Mouse (Mus musculus) frontal cortex, postnatal 14 days (tissue): ENCODE measurements around the gene Dlg5.
A peak's percentile ranks its signal among the peaks of the same experiment; 100 is the strongest.

ENCODE experiments used
- DNase-seq, 2 experiments: peaks; one replicate each; pipeline ENCODE4 v3.0.0; 2022; ENCODE audit warnings: low spot score in 2 of 2

The Dlg5 gene

GRCm38 (mm10) chr14:24190131-24190530 is 55.6 kb downstream of the Dlg5 start:
- DNase-seq = no peak

- no peak for DNase-seq
These were observed 56.1 kb downstream of the Dlg5 start for GRCm38 (mm10) chr14:24189598-24189997.

- DNase-seq = no peak
These were observed 60.2 kb downstream of the Dlg5 start for GRCm38 (mm10) chr14:24185514-24185913.

GRCm38 (mm10) chr14:24182955-24183354 is 62.8 kb downstream of the Dlg5 start:
- DNase-seq = no peak

- DNase-seq = peak; percentile 67 to 73
These were observed 63.8 kb downstream of the Dlg5 start for GRCm38 (mm10) chr14:24181811-24182506.

- DNase-seq = no peak
These were observed 66.2 kb downstream of the Dlg5 start for GRCm38 (mm10) chr14:24179466-24179991.

- no peak for DNase-seq
These were observed 69.1 kb downstream of the Dlg5 start for GRCm38 (mm10) chr14:24176609-24177008.

GRCm38 (mm10) chr14:24173326-24173725 is 72.4 kb downstream of the Dlg5 start:
- DNase-seq = no peak

GRCm38 (mm10) chr14:24171639-24172311 is 73.9 kb downstream of the Dlg5 start:
- DNase-seq = no peak

GRCm38 (mm10) chr14:24166046-24166445 is 79.7 kb downstream of the Dlg5 start:
- DNase-seq = no peak

- no peak for DNase-seq
These were observed 80.9 kb downstream of the Dlg5 start for GRCm38 (mm10) chr14:24164721-24165367.

- DNase-seq = no peak
These were observed 82.9 kb downstream of the Dlg5 start for GRCm38 (mm10) chr14:24162856-24163255.

- no peak for DNase-seq
These were observed 96.8 kb downstream of the Dlg5 start for GRCm38 (mm10) chr14:24148892-24149291.

GRCm38 (mm10) chr14:24144821-24145220 is 100.9 kb downstream of the Dlg5 start:
- no peak for DNase-seq

GRCm38 (mm10) chr14:24144421-24144820 is 101.3 kb downstream of the Dlg5 start:
- DNase-seq = no peak

- no peak for DNase-seq
These were observed 102.7 kb downstream of the Dlg5 start for GRCm38 (mm10) chr14:24142926-24143430.

GRCm38 (mm10) chr14:24141727-24142126 is 104.0 kb downstream of the Dlg5 start:
- no peak for DNase-seq

GRCm38 (mm10) chr14:24140297-24140812 is 105.4 kb downstream of the Dlg5 start:
- DNase-seq = no peak

GRCm38 (mm10) chr14:24136908-24137307 is 108.8 kb downstream of the Dlg5 start:
- DNase-seq = no peak

GRCm38 (mm10) chr14:24134623-24135290 is 111.0 kb downstream of the Dlg5 start:
- DNase-seq = no peak

GRCm38 (mm10) chr14:24133801-24134200 is 111.9 kb downstream of the Dlg5 start:
- DNase-seq = no peak

- no peak for DNase-seq
These were observed 113.6 kb downstream of the Dlg5 start for GRCm38 (mm10) chr14:24132092-24132491.
